Mouse (Mus musculus): Measurements from ENCODE around the gene Col25a1. TPM values are rescaled to one million over a fixed set of nuclear protein-coding genes. Genes with fewer than 3 reads are reported as not detected.

The Col25a1 gene
- polyA plus RNA-seq, 1 experiment, result 0.01 TPM

GRCm38 (mm10) chr3:130327039-130328015 is 196.0 kb downstream of the Col25a1 start:
- Histone ChIP-seq H3K27me3 (ENCODE audit: control insufficient read depth, insufficient read depth, low read length) (no peaks in the 10 kb centered on the region), H3K36me3 (ENCODE audit: control insufficient read depth, insufficient read depth, low read length) (no peaks in the 10 kb centered on the region), H3K4me1 (ENCODE audit: control insufficient read depth, insufficient read depth, insufficient read length) (no peaks in the 10 kb centered on the region), H3K4me3 (ENCODE audit: extremely low read depth, insufficient read depth, insufficient read length) (no peak overlapping the region), H3K27ac (ENCODE audit: insufficient read depth, low read length) (no peak overlapping the region)
- WGBS, result 84% methylated on average over 13 of the region's 13 CpGs
- no peak for DNase-seq (ENCODE audit: low read depth in 1 of 2, low spot score in 2 of 2)
- TF ChIP-seq POLR2A (IDR thresholded peaks at IDR 0.05; ENCODE audit: low read depth, low read length) (no peak), CTCF (IDR thresholded peaks at IDR 0.05; ENCODE audit: extremely low read depth, insufficient read depth, insufficient read length, insufficient replicate concordance) (no peak)

DNA sequence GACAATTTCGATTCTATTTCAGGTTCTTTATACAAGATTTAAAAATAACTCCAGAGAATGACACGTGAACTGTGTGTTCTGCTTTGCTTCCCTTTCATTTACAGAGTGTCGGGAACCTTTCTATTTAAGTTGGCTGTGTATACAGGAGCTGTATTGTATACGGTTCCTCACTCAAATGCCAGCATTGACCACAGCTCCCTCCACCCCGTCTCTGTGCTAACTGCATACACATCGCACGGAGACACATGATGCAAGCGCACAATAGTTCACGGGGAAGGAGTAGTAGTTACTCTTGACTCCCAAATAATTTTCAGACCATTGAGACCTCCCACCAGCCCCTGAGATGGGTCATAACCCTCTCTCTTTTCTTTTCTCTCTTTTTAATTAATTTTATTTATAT is 197.6 kb downstream of the Col25a1 start:
- 61% methylated on average over 9 of the region's 9 CpGs for WGBS
- no peak for TF ChIP-seq CTCF (IDR thresholded peaks at IDR 0.05; ENCODE audit: extremely low read depth, insufficient read depth, insufficient read length, insufficient replicate concordance)
- TF ChIP-seq POLR2A (IDR thresholded peaks at IDR 0.05; ENCODE audit: low read depth, low read length), result no peak
- Histone ChIP-seq H3K27ac (ENCODE audit: insufficient read depth, low read length) (no peak overlapping the region), H3K4me1 (ENCODE audit: control insufficient read depth, insufficient read depth, insufficient read length) (no peaks in the 10 kb centered on the region), H3K36me3 (ENCODE audit: control insufficient read depth, insufficient read depth, low read length) (no peaks in the 10 kb centered on the region), H3K4me3 (ENCODE audit: extremely low read depth, insufficient read depth, insufficient read length) (no peak overlapping the region), H3K27me3 (ENCODE audit: control insufficient read depth, insufficient read depth, low read length) (no peaks in the 10 kb centered on the region)
- no peak for DNase-seq (ENCODE audit: low read depth in 1 of 2, low spot score in 2 of 2)

GRCm38 (mm10) chr3:130329833-130330555 is 198.7 kb downstream of the Col25a1 start:
- WGBS, result 95% methylated on average over 9 of the region's 9 CpGs
- Histone ChIP-seq H3K4me3 (ENCODE audit: extremely low read depth, insufficient read depth, insufficient read length) (no peak overlapping the region), H3K27me3 (ENCODE audit: control insufficient read depth, insufficient read depth, low read length) (no peaks in the 10 kb centered on the region), H3K36me3 (ENCODE audit: control insufficient read depth, insufficient read depth, low read length) (no peaks in the 10 kb centered on the region), H3K27ac (ENCODE audit: insufficient read depth, low read length) (no peak overlapping the region), H3K4me1 (ENCODE audit: control insufficient read depth, insufficient read depth, insufficient read length) (no peaks in the 10 kb centered on the region)
- TF ChIP-seq POLR2A (IDR thresholded peaks at IDR 0.05; ENCODE audit: low read depth, low read length), result no peak
- TF ChIP-seq CTCF (IDR thresholded peaks at IDR 0.05; ENCODE audit: extremely low read depth, insufficient read depth, insufficient read length, insufficient replicate concordance), result no peak
- no peak for DNase-seq (ENCODE audit: low read depth in 1 of 2, low spot score in 2 of 2)

DNA sequence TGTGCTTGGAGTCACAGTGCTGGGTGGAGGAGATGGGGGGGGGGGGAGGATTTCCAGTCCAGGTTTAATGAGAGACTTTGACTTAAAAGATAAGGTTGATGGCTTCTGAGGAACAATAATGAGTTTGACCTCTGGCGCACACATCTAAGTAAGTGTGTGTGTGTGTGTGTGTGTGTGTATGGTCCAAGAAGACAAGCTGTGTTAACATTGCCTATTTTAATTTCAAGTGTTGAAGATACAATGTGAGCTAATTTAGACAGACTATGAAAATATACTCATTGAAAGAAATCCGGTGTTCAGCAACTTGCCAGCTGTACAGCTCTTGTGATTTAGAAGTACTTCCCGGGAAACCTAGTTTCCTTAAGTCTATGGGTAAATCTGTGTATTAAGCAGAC is 199.3 kb downstream of the Col25a1 start:
- Histone ChIP-seq H3K36me3 (ENCODE audit: control insufficient read depth, insufficient read depth, low read length) (no peaks in the 10 kb centered on the region), H3K4me3 (ENCODE audit: extremely low read depth, insufficient read depth, insufficient read length) (no peak overlapping the region), H3K4me1 (ENCODE audit: control insufficient read depth, insufficient read depth, insufficient read length) (no peaks in the 10 kb centered on the region), H3K27me3 (ENCODE audit: control insufficient read depth, insufficient read depth, low read length) (no peaks in the 10 kb centered on the region), H3K27ac (ENCODE audit: insufficient read depth, low read length) (no peak overlapping the region)
- 96% methylated on average over 3 of the region's 3 CpGs for WGBS
- TF ChIP-seq CTCF (IDR thresholded peaks at IDR 0.05; ENCODE audit: extremely low read depth, insufficient read depth, insufficient read length, insufficient replicate concordance), result no peak
- TF ChIP-seq POLR2A (IDR thresholded peaks at IDR 0.05; ENCODE audit: low read depth, low read length), result no peak
- DNase-seq (ENCODE audit: low read depth in 1 of 2, low spot score in 2 of 2), result no peak

DNA sequence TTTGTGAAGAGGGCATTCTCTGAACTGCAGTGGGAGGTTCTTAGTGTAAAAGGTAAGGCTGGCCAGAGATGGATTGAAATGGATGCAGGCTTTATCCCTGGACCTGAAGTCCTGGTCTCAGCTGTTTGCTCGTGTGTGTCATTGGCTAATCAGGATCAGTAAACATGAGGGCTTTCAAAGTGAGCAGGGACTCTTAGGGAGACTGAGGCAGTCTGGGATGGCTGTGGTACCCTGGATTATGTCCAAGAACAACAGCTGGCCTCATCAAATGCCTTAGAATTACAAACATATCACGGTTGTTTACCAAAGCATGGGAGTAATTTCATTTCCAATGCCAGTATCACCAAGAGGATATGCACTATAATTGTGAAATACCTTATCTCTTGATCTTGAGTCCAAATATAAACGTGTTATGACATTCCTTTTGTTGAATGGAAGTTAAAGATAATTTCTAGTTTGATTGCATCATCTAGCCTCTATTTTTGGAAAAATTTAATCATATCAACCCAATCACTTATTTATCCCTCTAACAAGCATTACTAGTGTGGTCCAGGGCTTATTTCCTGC is 201.1 kb downstream of the Col25a1 start:
- 58% methylated on average over 3 of the region's 3 CpGs for WGBS
- no peak overlapping the region for H3K27ac ChIP-seq (ENCODE audit: insufficient read depth, low read length)
- H3K4me3 ChIP-seq (ENCODE audit: extremely low read depth, insufficient read depth, insufficient read length), result no peak overlapping the region
- no peaks in the 10 kb centered on the region for H3K4me1 ChIP-seq (ENCODE audit: control insufficient read depth, insufficient read depth, insufficient read length)
- DNase-seq (ENCODE audit: low read depth in 1 of 2, low spot score in 2 of 2), result no peak
- no peaks in the 10 kb centered on the region for H3K27me3 ChIP-seq (ENCODE audit: control insufficient read depth, insufficient read depth, low read length)
- no peaks in the 10 kb centered on the region for H3K36me3 ChIP-seq (ENCODE audit: control insufficient read depth, insufficient read depth, low read length)
- TF ChIP-seq POLR2A (IDR thresholded peaks at IDR 0.05; ENCODE audit: low read depth, low read length), result no peak

DNA sequence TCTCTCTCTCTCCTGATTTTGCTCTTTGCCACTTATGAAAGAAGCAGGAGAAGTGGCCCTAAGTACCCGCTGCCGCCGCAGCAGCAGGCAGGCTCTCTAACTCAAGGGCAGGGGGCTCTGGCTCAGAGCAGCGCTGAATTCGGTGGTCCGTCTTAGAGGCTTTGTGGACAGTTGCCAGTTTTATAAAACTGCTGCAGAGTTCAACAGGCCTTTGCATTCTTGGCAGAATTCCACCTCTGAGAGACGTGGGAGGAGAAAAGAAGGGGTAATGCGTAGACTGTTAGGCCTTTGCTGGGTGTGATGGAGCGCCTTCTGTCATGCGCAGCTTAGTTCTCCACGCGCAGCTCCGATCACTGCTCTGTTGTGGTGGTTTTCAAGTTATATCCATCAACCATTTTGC is 206.6 kb downstream of the Col25a1 start:
- 87% methylated on average over 13 of the region's 13 CpGs for WGBS
- TF ChIP-seq POLR2A (IDR thresholded peaks at IDR 0.05; ENCODE audit: low read depth, low read length), result no peak
- no peak for TF ChIP-seq CTCF (IDR thresholded peaks at IDR 0.05; ENCODE audit: extremely low read depth, insufficient read depth, insufficient read length, insufficient replicate concordance)
- H3K27ac ChIP-seq (ENCODE audit: insufficient read depth, low read length), result no peak overlapping the region
- no peaks in the 10 kb centered on the region for H3K27me3 ChIP-seq (ENCODE audit: control insufficient read depth, insufficient read depth, low read length)
- DNase-seq (ENCODE audit: low read depth in 1 of 2, low spot score in 2 of 2), result no peak
- H3K36me3 ChIP-seq (ENCODE audit: control insufficient read depth, insufficient read depth, low read length), result no peaks in the 10 kb centered on the region
- H3K4me1 ChIP-seq (ENCODE audit: control insufficient read depth, insufficient read depth, insufficient read length), result no peaks in the 10 kb centered on the region
- no peak overlapping the region for H3K4me3 ChIP-seq (ENCODE audit: extremely low read depth, insufficient read depth, insufficient read length)

Data from spleen, adult 2 months (tissue).